Mouse (Mus musculus) thymus, adult 2 months (tissue): ENCODE data around the gene Phox2b. TPM values are rescaled to one million over a fixed set of nuclear protein-coding genes. Genes with fewer than 3 reads are reported as not detected.

Experiments
- DNase-seq: peaks from one replicate; pipeline ENCODE4 v3.0.0; 2021
- H3K27ac ChIP-seq: fragments of 200-500 bp; 2 replicates; pipeline ENCODE4 v1.5.1; 2012; ENCODE audit warnings: low read length, control low read depth; ENCODE audit not compliant: control insufficient read depth, insufficient read depth
- H3K27me3 ChIP-seq: fragments of 200-500 bp; 2 replicates; pipeline ENCODE4 v1.6.1; 2012; ENCODE audit warnings: mild to moderate bottlenecking, low read length, moderate library complexity, mixed read lengths; ENCODE audit not compliant: control insufficient read depth, insufficient read depth
- H3K36me3 ChIP-seq: fragments of 200-500 bp; 2 replicates; pipeline ENCODE4 v1.6.1; 2012; ENCODE audit warnings: mild to moderate bottlenecking, low read length, moderate library complexity; ENCODE audit not compliant: control insufficient read depth, insufficient read depth
- H3K4me1 ChIP-seq: fragments of 200-500 bp; replicated peaks from 2 replicates; pipeline ENCODE4 v1.6.1; 2012; ENCODE audit warnings: low read length; ENCODE audit not compliant: control insufficient read depth, insufficient read depth
- H3K4me3 ChIP-seq: fragments of 200-500 bp; 2 replicates; pipeline ENCODE4 v1.5.1; 2012; ENCODE audit warnings: mild to moderate bottlenecking, low read length, control low read depth, moderate library complexity; ENCODE audit not compliant: control insufficient read depth, insufficient read depth
- CTCF ChIP-seq: fragments of 200-500 bp; IDR thresholded peaks from 2 replicates; pipeline ENCODE4 v1.5.1; 2012; ENCODE audit warnings: mild to moderate bottlenecking, control low read depth, low read length, moderate library complexity, borderline replicate concordance; ENCODE audit not compliant: control insufficient read depth, poor library complexity, insufficient read depth; ENCODE audit errors: extremely low read depth
- POLR2A ChIP-seq: fragments of 200-500 bp; IDR thresholded peaks from 2 replicates; pipeline ENCODE4 v1.6.1; 2012; ENCODE audit warnings: mild to moderate bottlenecking, low read length, control low read depth, moderate library complexity; ENCODE audit not compliant: control insufficient read depth, poor library complexity, insufficient read depth; ENCODE audit errors: extremely low read depth
- WGBS: fragments of 180-500 bp; shearing (Covaris S2); methylation state at CpG from one replicate; pipeline ENCODE4 v1.1.7; 2018; 5-methylcytosine and 5-hydroxymethylcytosine counted together
- polyA plus RNA-seq: library from polyadenylated mRNA; depleted of rRNA; stranded (reverse); fragments of >200 nt; gene quantifications from 2 replicates; pipeline ENCODE4 v1.2.3, GENCODE M21; 2012

Phox2b gene
- polyA plus RNA-seq, 1 experiment, result not detected

DNA sequence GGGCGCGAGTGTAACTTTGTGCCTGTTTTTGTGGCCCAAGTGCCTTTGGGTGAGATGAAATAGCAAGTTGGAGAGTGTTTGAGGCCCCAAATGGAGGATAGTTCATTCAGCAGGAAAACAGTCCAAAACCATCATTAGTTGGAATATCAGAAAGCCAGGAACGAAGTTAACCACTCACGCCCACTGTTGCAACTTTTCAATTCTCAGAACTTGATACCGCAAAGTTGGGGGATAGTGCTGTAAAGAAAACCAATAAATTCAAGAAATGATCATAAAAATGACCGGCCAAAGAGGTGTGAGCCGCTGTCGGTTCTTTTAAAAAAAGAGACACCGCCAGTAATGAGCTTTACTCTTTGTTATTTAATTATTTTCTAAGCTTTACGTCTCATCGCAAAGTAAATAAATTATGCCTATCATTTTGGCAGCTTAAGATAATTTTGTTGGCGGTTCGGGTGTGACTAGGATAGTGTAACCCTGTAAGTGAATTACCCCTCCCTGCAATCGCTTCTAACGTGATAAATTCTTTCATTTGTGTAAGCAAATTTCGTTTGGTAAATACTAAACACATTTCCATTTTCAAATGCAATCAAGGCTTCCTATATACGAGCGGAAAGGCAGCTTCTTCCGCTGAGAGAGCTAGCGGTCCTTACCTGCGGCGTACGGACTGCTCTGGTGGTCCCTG, 909 bp downstream of the Phox2b start:
- no peaks in the 10 kb centered on the region for H3K36me3 ChIP-seq

DNA sequence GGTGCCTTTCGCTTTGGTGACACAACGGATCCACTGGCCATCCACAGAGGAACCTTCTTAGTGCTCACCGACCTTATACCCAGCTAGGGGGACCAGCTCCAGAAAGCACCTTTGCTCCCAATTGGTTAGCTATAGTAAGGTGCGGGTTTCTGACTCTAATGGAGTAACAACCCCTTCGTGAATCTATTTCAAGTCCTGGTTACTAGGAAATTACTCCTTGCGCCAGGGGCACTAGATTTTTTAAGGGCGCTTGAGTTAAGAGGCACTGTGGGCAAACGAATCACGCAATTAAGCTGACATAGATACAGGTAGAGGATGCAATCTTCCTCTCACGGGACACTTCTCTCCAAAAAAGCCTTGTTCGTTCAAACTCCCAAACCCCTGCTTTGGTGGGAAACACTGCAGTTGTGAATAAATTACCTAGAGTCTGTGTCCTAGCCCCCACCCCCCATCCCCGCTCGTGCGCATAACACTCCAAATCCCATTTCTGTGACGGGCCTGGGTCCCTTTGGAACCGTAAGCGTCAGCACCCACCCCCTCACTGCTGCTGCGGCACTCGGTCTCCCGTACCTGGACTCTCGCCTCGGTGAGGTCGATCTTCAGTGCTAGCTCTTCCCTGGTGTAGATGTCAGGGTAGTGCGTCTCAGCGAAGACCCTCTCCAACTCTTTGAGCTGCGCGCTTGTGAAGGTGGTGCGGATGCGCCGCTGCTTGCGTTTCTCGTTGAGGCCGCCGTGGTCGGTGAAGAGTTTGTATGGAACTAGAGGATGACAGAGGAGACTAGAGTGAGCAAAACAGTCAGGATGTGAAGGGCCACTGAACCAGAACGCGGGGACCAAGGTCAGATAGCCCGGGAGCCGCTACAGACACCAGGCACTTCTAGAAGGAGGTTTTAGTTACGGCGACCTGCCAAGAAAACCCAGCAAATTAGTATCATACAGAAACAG, 1.7 kb downstream of the Phox2b start:
- H3K4me1 ChIP-seq, result no peaks in the 10 kb centered on the region
- DNase-seq, result no peak
- no peak overlapping the region for H3K4me3 ChIP-seq
- TF ChIP-seq CTCF, result no peak
- TF ChIP-seq POLR2A, result no peak
- H3K27ac ChIP-seq, result no peak overlapping the region
- WGBS, result 10% methylated on average over 41 of the region's 41 CpGs
- peaks cover 21% of the 10 kb centered on the region for H3K27me3 ChIP-seq
- no peaks in the 10 kb centered on the region for H3K36me3 ChIP-seq

More for the DNA sequence above, 909 bp downstream of the Phox2b start:
- Histone ChIP-seq H3K4me3 (no peak overlapping the region), H3K27me3 (peaks cover 21% of the 10 kb centered on the region), H3K27ac (no peak overlapping the region), H3K4me1 (no peaks in the 10 kb centered on the region)
- no peak for DNase-seq
- 10% methylated on average over 23 of the region's 23 CpGs for WGBS
- TF ChIP-seq POLR2A, result no peak
- TF ChIP-seq CTCF, result no peak

DNA sequence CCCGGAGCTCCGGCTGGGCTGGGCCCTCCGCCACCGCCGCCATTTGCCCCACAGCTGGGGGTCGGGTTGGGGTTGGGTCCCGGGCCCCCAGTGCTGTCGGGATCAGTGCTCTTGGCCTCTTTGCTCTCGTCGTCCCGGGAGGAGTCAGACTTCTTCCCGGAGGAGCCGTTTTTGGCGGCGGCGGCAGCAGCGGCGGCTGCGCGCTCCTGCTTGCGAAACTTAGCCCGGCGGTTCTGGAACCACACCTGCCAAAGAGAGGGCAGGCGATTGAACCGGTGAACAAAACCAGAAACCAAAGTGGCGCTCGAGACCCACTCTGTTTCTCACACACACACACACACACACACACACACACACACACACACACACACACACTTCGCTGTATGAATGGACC, 2.7 kb downstream of the Phox2b start:
- DNase-seq, result no peak
- no peak for TF ChIP-seq POLR2A
- TF ChIP-seq CTCF, result no peak
- Histone ChIP-seq H3K27ac (no peak overlapping the region), H3K27me3 (peaks cover 21% of the 10 kb centered on the region), H3K4me3 (no peak overlapping the region), H3K4me1 (no peaks in the 10 kb centered on the region), H3K36me3 (no peaks in the 10 kb centered on the region)
- WGBS, result 2% methylated on average over 28 of the region's 28 CpGs

DNA sequence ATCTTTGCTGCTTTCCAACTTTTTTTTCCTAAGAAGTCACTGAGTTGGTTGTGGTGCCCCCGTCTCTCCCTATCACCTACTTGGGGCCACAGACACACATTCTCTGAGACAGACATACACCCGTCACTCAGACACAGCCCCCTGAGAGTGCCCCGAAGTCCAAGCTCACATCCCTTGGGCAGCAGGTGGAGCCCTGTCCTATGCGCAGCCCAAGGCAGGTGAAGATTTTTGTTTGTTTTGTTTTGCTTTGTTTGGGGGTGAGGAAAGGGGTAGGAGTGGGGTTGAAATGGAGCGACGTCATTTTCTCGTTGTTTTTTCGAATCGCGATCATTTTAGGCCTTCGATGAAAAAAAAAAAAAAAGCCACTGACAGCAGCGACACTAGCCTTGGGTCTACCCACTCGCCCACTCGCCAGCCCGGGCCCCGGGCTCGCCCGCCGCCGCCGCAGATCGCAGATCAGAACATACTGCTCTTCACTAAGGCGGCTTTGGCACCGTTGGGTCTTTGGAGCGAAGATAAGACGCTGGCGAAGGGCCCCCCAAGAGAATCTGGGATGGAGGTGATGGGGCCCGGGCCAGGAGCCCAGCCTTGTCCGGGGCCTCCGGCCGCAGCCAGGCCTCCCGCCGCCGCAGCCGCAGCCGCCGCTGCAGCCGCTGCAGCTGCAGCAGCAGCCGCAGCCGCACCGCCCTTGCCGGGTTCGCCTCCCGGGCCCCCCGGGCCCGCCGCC, 3.3 kb downstream of the Phox2b start:
- H3K4me3 ChIP-seq, result no peak overlapping the region
- H3K4me1 ChIP-seq, result no peaks in the 10 kb centered on the region
- H3K36me3 ChIP-seq, result no peaks in the 10 kb centered on the region
- no peak for DNase-seq
- no peak overlapping the region for H3K27ac ChIP-seq
- TF ChIP-seq POLR2A, result no peak
- no peak for TF ChIP-seq CTCF
- 3% methylated on average over 47 of the region's 47 CpGs for WGBS
- H3K27me3 ChIP-seq, result peaks cover 15% of the 10 kb centered on the region

DNA sequence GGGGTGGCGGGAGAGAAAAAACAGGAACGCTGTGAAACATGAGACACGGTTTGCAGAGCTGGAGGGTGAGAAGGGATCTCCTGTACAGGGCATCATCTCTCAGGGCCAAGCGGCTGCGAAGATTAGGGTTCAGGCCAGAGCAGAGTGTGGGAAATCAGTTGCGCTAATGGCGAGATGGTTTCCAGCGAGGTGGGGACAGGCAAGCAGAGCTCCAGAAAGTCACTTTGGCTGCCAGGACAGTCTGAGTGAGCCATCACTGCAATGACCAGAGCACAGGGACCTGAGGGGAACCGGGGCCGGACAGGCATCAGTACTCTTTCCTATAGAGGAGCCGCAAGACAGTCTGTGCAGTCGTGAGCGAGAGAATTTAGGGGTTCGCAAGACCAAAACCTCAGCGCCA, 3.9 kb downstream of the Phox2b start:
- Histone ChIP-seq H3K4me1 (no peaks in the 10 kb centered on the region), H3K27me3 (peaks cover 11% of the 10 kb centered on the region)
- 15% methylated on average over 15 of the region's 15 CpGs for WGBS

DNA sequence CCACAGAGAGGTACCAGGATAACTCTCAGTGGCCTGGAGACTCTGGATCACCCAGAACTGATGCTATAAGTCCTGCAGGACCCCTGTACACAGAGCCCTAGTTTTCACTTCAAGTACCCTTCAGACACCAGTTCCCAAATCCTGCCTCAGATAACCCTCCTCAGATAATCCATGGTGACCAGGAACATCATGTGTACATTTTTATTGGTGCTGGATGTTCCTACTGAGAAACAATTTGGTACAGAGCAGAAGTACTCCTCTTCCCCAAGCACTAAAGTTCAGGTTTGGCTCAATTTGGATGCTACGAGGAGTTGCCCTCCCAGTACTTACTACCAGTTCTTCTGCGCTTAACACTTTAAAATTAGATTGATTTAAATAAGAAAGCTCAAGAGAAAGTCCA, 5.1 kb downstream of the Phox2b start:
- H3K4me1 ChIP-seq, result no peaks in the 10 kb centered on the region
- TF ChIP-seq CTCF (no peak), POLR2A (no peak)
- H3K27me3 ChIP-seq, result peaks cover 7% of the 10 kb centered on the region
- H3K36me3 ChIP-seq, result no peaks in the 10 kb centered on the region
- H3K27ac ChIP-seq, result no peak overlapping the region
- no peak for DNase-seq
- no peak overlapping the region for H3K4me3 ChIP-seq
- WGBS, result 37% methylated on average over 2 of the region's 2 CpGs

More for the DNA sequence above, 3.9 kb downstream of the Phox2b start:
- DNase-seq, result no peak
- no peaks in the 10 kb centered on the region for H3K36me3 ChIP-seq
- no peak for TF ChIP-seq CTCF
- TF ChIP-seq POLR2A, result no peak
- no peak overlapping the region for H3K4me3 ChIP-seq
- no peak overlapping the region for H3K27ac ChIP-seq

DNA sequence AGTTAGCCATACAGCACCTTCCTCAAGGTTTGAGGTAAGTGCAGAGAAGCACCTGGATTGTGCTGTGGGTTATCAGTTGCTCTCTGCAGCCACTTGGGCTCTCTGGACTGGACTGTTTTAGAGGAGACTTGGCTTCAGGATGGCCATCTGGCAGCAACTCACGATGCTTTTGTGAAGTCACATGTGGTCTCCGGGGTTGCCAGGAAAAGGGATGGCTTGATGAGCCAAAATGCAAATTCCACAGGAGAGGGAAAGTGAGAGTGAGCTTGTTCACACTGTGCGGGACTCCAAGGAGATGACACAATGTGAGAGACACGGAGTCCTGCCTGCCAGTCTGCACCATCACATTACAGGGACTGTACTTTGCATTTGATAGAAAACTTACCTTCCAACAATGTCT, 7.3 kb downstream of the Phox2b start:
- no peak for TF ChIP-seq CTCF
- TF ChIP-seq POLR2A, result no peak
- no peaks in the 10 kb centered on the region for H3K4me1 ChIP-seq
- peaks cover 3% of the 10 kb centered on the region for H3K27me3 ChIP-seq
- 24% methylated on average over 4 of the region's 4 CpGs for WGBS
- no peak overlapping the region for H3K4me3 ChIP-seq
- DNase-seq, result no peak
- H3K36me3 ChIP-seq, result no peaks in the 10 kb centered on the region
- no peak overlapping the region for H3K27ac ChIP-seq
